Mouse (Mus musculus): ENCODE results near the gene Meis2.

The Meis2 gene

DNA sequence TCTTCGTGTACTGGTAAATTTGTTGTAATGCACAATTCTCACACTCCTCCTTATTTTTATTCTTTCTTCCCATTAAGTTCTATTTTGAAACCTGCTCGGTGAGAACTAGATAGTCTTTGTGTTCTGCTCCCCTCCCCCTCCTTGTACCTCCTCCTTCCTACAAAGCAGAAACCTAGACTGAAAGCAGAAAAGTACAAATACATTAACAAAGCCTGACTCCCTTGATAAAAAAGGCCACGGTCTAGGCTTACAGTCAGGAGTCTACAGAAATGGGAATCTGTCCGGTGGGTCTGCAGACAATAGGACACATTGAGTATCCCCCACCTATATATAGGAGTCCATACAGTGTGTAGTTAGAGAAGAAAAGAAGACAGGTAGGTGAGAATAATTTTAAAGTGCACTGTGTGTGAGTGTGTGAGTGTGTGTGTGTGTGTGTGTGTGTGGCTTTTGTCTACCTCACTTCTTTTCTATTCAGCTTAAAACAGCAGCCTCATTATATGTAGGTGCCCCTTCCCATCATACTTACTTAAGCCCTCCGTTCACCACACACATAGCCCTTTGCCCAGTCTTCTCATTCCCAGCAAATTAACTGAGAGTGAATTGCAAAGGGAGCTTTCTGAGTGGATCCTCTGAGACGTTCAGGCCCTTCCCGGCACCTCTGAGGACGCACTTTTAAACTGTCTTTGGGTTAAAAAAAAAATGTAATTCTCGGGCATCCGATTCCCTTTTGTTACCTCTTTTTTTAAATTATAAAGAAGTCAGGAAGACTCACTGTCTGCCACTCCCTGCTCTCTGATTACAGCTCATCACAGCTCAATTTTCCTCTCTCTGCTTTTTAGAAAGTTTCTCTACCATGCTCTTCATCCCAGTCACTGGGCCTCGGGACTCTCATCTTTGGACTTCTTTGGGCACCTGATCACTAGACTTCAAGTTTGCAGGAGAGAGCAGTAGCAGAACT, 208.2 kb downstream of the Meis2 start:
- DNase-seq (ENCODE audit: low spot score) = no peak

- no peak for DNase-seq (ENCODE audit: low spot score)
Observed at GRCm38 (mm10) chr2:115856401-115857073, 209.1 kb downstream of the Meis2 start.

- DNase-seq (ENCODE audit: low spot score) = no peak
Observed at GRCm38 (mm10) chr2:115855511-115856400, 209.9 kb downstream of the Meis2 start.

DNA sequence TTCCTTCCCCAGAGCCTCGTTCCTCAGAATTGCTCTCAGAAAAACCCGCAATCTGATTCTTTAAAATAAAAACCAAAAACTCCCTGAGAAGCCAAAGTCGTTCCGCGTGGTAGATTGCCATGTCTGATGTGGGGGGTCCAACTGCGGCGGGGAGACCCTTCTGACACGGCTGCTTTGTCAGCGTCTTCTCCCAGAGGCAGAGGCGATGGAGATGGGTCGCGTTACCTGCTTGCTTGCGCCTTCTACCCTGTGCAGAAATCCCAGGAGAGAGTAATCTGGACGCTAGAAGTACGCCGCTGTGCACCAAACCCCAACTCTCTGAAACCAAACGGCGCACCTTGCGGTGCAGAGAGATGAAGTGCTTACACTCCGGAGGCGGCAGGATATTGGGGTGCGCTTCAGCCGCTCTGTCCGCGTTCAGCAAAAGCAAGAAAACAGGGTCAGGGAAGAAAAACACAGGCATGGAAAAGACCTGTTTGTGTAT, 210.8 kb downstream of the Meis2 start:
- no peak for DNase-seq (ENCODE audit: low spot score)

- no peak for DNase-seq (ENCODE audit: low spot score)
Observed at GRCm38 (mm10) chr2:115854007-115854827, 211.4 kb downstream of the Meis2 start.

DNA sequence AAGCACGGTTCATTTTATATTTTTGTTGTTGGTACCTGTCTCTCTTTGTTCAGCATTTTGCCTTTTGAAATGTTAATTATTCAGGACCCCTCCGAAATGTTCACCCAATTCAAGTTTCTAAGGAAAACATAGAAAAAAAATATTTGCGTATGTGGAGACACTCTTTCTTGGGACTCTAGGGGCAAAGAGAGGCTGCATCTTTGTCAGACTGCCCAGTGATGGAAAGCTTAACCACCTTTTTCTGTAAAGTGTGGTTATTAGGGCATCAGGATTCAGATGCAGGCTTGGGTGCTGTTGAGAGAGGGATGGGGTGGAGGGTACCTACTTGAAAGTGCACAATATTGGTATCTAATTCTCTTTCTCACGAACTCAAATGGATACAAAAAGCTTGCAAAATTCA, 212.4 kb downstream of the Meis2 start:
- no peak for DNase-seq (ENCODE audit: low spot score)

DNA sequence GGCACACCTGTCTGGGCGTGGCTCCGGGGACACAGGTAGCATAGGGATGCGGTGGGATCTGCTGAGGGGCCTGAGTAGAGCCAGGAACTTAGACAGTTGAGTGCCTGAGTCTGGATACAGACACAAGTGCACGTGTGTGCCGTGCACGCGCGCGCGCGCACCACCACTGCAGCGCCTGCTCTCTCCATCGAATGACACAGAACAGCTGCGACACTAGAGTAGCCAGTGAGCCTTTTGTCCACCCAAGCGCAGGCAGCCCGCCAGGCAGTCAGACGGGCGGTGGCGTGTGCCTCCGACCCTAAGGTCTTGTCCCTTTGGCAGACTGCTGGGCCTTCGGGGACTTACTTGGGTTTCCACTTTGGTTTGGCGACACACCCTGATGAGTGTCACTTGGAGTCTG, 213.0 kb downstream of the Meis2 start:
- no peak for DNase-seq (ENCODE audit: low spot score)

DNA sequence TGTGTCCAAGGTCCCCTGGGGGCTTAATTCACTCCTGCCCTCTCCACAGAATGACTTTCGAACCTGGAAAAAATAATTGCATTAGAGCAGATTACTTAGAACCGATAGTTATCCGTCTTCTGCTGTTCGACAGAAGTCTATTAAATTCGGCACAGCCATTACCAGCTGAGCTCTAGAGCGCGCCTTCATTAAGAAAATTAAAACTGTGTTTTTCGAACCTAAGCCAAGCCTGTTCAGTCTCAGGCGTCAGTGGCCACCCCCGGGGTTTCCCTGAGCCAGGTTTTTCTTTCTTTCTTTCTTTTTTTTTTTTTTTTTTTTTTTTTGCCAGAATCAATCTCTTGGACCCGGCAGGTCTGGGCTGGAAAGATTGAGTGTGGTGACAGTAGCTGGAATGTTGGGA, 213.5 kb downstream of the Meis2 start:
- DNase-seq (ENCODE audit: low spot score) = no peak

- no peak for DNase-seq (ENCODE audit: low spot score)
Observed at GRCm38 (mm10) chr2:115850961-115851360, 214.7 kb downstream of the Meis2 start.

DNA sequence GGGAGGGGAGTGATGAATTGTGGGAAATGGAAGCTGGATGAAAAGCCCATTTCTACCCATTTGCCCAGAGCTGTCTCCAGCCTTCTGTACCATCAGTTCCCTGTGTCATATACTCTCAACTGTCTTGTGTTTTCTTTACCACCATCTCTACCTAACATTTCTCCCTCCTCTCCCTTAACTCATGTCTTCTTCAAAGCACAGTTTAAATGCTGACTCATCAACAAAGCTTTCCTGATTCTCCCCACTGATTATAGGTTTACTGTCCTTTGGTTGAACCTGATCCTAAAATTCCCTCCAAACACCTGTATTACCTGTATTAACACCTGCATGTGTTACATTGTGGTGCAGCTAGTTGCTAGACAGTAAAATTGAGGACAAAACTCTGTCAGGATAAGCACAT, 222.8 kb downstream of the Meis2 start:
- no peak for DNase-seq (ENCODE audit: low spot score)

- DNase-seq (ENCODE audit: low spot score) = no peak
Observed at GRCm38 (mm10) chr2:115836034-115836433, 229.6 kb downstream of the Meis2 start.

GRCm38 (mm10) chr2:115822361-115822760, 243.3 kb downstream of the Meis2 start:
- no peak for DNase-seq (ENCODE audit: low spot score)

GRCm38 (mm10) chr2:115817959-115818358, 247.7 kb downstream of the Meis2 start:
- no peak for DNase-seq (ENCODE audit: low spot score)

DNA sequence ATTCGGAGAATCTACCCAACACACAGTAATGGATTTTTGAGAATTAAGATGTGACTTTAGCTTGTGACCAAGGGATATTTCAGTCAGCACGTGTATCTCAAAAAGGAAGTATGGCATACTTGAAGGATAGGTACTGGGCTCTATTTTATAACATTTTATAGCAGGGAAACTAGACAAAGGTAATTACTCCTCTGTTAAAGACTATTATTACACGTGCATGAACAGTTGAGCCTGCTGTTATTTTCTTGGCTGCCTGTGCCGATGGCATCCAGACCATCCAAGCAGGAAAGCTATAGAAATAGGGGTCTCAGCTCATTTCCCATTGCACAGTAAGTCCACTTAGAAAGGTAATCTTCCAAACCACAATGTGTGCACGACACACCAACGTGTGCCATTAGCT, 251.9 kb downstream of the Meis2 start:
- no peak for DNase-seq (ENCODE audit: low spot score)

GRCm38 (mm10) chr2:115813316-115813715, 252.3 kb downstream of the Meis2 start:
- no peak for DNase-seq (ENCODE audit: low spot score)
